Mouse (Mus musculus) liver, embryonic 15.5 days (tissue): ENCODE results near the gene Lpcat3. TPM values are rescaled to one million over a fixed set of nuclear protein-coding genes. Genes with fewer than 3 reads are reported as not detected.
A peak's percentile ranks its signal among the peaks of the same experiment; 100 is the strongest.
"Not testable (repeated sequence)": the region's sequence is repeated elsewhere in the genome, so short reads cannot be mapped to it uniquely, and the experiment has no call there.

ENCODE experiments used
- ATAC-seq: fragments of 200-750 bp; cut with Nextera tagmentation; 2 replicates; pipeline ENCODE4 v1.8.0; 2017; ENCODE audit warnings: moderate number of reproducible peaks, mild to moderate bottlenecking, moderate library complexity; ENCODE audit not compliant: insufficient read depth
- H3K27ac ChIP-seq: fragments of 300-500 bp; sonication (generic); replicated peaks from 2 replicates; pipeline ENCODE4 v1.5.1; 2015; ENCODE audit warnings: mild to moderate bottlenecking, inconsistent platforms
- H3K27me3 ChIP-seq: fragments of 300-500 bp; sonication (generic); 2 replicates; pipeline ENCODE4 v1.6.1; 2015; ENCODE audit warnings: mild to moderate bottlenecking, inconsistent platforms
- H3K36me3 ChIP-seq: fragments of 300-500 bp; sonication (generic); replicated peaks from 2 replicates; pipeline ENCODE4 v1.6.1; 2015; ENCODE audit warnings: moderate library complexity, mild to moderate bottlenecking, inconsistent platforms
- H3K4me1 ChIP-seq: fragments of 300-500 bp; sonication (generic); replicated peaks from 2 replicates; pipeline ENCODE4 v1.6.1; 2015; ENCODE audit warnings: inconsistent platforms
- H3K4me2 ChIP-seq: fragments of 300-500 bp; sonication (generic); 2 replicates; pipeline ENCODE4 v1.6.1; 2015; ENCODE audit warnings: moderate library complexity, mild to moderate bottlenecking, inconsistent platforms
- H3K4me3 ChIP-seq: fragments of 300-500 bp; sonication (generic); replicated peaks from 2 replicates; pipeline ENCODE4 v1.5.1; 2015; ENCODE audit warnings: mild to moderate bottlenecking, inconsistent platforms
- H3K9ac ChIP-seq: fragments of 300-500 bp; sonication (generic); 2 replicates; pipeline ENCODE4 v1.6.1; 2015; ENCODE audit warnings: moderate library complexity, mild to moderate bottlenecking, inconsistent platforms
- H3K9me3 ChIP-seq: fragments of 300-500 bp; sonication (generic); replicated peaks from 2 replicates; pipeline ENCODE4 v1.6.1; 2016; ENCODE audit warnings: inconsistent platforms
- WGBS: fragments of 180-500 bp; shearing (Covaris S2); methylation state at CpG from one replicate; pipeline ENCODE4 v1.1.7; 2015; ENCODE audit warnings: mixed read lengths; ENCODE audit not compliant: insufficient replicate concordance; 5-methylcytosine and 5-hydroxymethylcytosine counted together
- polyA plus RNA-seq: library from polyadenylated mRNA; unstranded; fragments of >200 nt; fragmentation: Nextera tagmentation; extraction: Ambion mirVana; gene quantifications from 2 replicates; pipeline ENCODE4 v1.2.1, GENCODE M21; 2015

Lpcat3 gene
- polyA plus RNA-seq, 1 experiment from 2014 or later, result 82.0 TPM

DNA sequence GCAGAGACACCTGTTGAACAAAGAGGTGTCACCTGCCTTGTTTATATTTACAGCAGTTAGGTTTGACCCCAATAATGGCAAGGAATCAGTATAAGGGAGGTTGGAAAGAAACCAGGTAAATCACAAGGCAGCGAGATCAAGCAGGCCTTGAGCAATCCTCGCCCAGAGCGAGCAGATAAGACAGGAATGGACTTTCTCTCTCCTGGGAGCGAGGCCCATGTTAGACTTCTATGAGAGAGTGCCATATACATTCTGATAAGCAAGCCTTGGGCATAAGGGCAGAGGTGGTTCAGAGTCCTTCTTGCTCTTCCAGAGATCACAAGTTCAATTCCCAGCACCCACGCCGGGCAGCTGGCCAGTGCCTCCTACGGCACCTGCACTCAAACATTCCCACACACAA, 15.9 kb downstream of the Lpcat3 start:
- H3K4me1 ChIP-seq, result peaks cover 65% of the 10 kb centered on the region
- 73% methylated on average over 7 of the region's 7 CpGs for WGBS
- no peaks in the 10 kb centered on the region for H3K9me3 ChIP-seq
- no peak for ATAC-seq
- no peak overlapping the region for H3K27ac ChIP-seq
- no peak overlapping the region for H3K9ac ChIP-seq
- H3K27me3 ChIP-seq, result no peaks in the 10 kb centered on the region
- peaks cover 31% of the 10 kb centered on the region for H3K36me3 ChIP-seq
- no peak overlapping the region for H3K4me2 ChIP-seq
- H3K4me3 ChIP-seq, result no peak overlapping the region

DNA sequence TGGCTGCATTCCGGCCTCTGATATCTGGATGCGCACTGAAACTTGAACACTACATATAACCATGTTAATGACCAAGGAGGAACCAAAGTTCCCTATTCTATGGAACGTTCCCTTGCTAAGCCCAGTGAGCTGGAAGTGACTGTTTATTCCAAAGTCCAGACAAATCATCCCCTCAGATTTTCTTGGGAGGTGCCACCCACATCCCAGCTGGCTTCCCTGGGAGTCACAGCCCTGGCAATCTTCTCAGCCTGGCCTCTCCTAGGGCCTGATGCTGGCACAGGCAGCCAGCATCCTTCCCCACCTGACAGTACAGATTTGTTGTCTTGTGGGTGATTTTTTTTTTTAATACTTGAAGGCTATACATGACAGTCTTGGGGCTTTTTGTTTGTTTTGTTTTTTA, 16.7 kb downstream of the Lpcat3 start:
- no peaks in the 10 kb centered on the region for H3K27me3 ChIP-seq
- 83% methylated on average over 3 of the region's 3 CpGs for WGBS
- no peak overlapping the region for H3K4me3 ChIP-seq
- no peak overlapping the region for H3K4me2 ChIP-seq
- no peaks in the 10 kb centered on the region for H3K9me3 ChIP-seq
- peaks cover 24% of the 10 kb centered on the region for H3K36me3 ChIP-seq
- no peak overlapping the region for H3K27ac ChIP-seq
- peaks cover 66% of the 10 kb centered on the region for H3K4me1 ChIP-seq
- ATAC-seq, result no peak
- no peak overlapping the region for H3K9ac ChIP-seq

DNA sequence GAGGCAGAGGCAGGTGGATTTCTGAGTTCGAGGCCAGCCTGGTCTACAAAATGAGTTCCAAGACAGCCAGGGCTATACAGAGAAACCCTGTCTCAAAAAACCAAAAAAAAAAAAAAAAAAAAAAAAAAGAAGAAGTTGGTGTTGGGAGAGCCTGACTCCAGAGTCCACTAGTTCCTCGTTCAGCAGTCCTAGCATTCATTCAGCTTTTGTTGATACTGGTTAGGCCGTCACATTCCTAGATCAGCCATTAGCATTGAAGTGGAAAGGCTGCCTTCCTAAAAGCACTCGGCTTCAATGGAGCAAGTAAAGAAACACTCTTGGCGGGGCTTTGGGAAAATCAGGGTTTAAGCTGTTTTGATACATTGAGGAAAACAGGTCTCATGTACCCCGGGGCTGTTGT, 19.5 kb downstream of the Lpcat3 start:
- H3K9me3 ChIP-seq, H3K27me3 ChIP-seq, H3K9ac ChIP-seq, ATAC-seq, H3K4me3 ChIP-seq, H3K4me2 ChIP-seq: not testable (repeated sequence)
- H3K36me3 ChIP-seq, result peaks cover 17% of the 10 kb centered on the region; the same call in 1 of the 2 replicates
- H3K4me1 ChIP-seq, result peaks cover 84% of the 10 kb centered on the region
- WGBS, result 61% methylated on average over 6 of the region's 6 CpGs
- H3K27ac ChIP-seq, result peak overlapping the region; percentile 69; the same call in 1 of the 2 replicates

DNA sequence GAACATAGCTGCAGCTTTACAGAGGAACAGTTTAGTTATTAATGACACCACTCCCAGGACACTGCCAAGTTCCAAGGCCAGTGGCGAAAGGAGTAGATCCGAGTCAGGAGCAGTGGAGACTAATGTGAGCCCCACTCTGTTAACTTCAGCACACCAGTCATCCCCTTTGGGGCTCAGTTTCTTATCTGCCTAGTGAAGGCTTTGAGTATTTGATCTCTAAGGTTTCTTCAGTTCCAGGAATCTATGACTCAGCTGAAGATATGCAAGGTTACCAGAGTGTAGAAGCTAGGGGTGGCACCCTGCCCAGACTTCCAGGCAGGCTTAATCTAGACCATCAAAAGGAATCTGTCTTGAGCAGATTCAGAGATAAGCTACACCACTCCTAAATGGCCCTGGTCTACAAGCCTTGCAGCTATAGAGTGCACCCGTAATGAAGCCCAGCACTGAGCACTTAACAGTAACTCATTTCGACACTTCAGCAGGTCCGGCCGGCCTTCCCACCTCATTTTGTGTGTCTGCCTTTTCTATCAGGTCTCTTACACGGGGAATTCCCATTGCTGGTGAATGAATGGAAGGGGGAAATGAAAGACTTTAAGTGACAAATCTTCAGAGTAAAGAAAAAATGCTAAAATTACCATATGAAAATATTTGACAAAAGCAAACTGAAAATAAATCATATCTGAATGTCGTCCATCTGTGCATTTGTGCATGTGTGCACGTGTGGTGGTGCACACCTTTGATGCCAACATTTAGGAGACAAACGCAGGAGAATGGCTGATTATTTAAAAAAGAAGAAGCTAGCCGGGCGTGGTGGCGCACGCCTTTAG, 21.0 kb downstream of the Lpcat3 start:
- no peak overlapping the region for H3K4me3 ChIP-seq
- H3K4me2 ChIP-seq, result peak overlapping the region; percentile 48
- H3K36me3 ChIP-seq, result peaks cover 15% of the 10 kb centered on the region; the same call in 1 of the 2 replicates
- no peaks in the 10 kb centered on the region for H3K9me3 ChIP-seq
- peak; percentile 87 for ATAC-seq
- peaks cover 81% of the 10 kb centered on the region for H3K4me1 ChIP-seq
- peak overlapping the region; percentile 69 for H3K27ac ChIP-seq
- 49% methylated on average over 14 of the region's 14 CpGs for WGBS
- H3K27me3 ChIP-seq, result no peaks in the 10 kb centered on the region
- H3K9ac ChIP-seq, result no peak overlapping the region

DNA sequence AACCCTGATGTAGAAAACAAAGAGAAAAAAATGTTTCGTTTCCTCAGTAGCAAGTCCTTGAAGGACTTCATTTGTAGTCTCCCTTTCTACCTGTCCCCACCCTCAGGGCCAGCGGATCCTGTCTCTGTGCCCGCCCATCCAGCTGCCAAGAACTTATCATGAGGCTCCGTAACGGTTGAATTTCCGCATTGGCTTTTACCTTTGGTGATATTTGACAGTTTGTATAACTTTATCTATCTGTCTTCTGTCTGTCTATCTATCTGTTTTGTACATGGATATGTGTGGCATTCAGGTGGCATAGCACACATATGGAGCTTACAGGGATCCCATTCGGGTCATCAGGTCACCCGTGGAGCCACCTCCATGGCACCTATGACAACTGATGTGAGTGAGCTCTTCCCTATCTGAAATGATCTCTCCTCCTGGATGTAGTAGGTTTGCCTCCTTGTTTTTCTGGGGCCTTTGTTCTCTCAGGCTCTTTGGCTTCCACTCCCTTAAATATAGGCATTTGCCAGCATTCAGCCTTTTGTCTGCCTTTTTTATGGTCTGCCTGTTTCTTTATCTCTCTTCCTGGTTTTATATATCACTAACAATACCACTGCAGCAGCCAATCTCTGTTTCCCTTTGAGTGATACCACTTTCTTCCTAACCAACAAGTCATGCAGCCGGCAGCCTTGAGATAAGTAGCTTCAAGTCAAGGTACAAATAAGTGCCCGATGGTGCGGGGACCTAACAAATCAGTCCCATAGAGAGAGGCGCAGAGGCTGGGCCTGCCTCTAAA, 23.0 kb downstream of the Lpcat3 start:
- Histone ChIP-seq H3K27ac (peak overlapping the region; percentile 61; the same call in 1 of the 2 replicates), H3K36me3 (peaks cover 13% of the 10 kb centered on the region; the same call in 1 of the 2 replicates), H3K4me3 (no peak overlapping the region), H3K4me1 (peaks cover 85% of the 10 kb centered on the region), H3K9me3 (no peaks in the 10 kb centered on the region), H3K27me3 (no peaks in the 10 kb centered on the region), H3K4me2 (peak overlapping the region; percentile 23; the same call in 1 of the 2 replicates), H3K9ac (no peak overlapping the region)
- peak; percentile 23; the same call in 1 of the 2 replicates for ATAC-seq
- WGBS, result 26% methylated on average over 12 of the region's 12 CpGs

DNA sequence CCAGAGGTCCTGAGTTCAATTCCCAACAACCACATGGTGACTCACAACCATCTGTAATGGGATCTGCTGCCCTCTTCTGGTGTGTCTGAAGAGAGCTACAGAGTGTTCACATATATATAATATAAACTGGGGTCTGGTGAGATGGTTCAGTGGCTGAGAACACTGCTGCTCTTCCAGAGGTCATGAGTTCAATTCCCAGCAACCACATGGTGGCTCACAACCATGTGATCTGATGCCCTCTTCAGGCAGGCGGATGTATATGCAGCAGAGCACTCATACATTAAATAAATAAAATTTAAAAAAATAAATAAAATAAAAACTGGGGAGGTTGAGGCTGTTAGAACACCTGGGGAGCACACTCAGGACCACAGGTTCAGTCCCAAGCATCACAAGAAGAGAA, 23.8 kb downstream of the Lpcat3 start:
- H3K36me3 ChIP-seq, H3K27ac ChIP-seq, H3K9me3 ChIP-seq, ATAC-seq, H3K9ac ChIP-seq, H3K4me3 ChIP-seq, H3K27me3 ChIP-seq, H3K4me2 ChIP-seq: not testable (repeated sequence)
- H3K4me1 ChIP-seq, result peaks cover 81% of the 10 kb centered on the region
- WGBS, result 55% methylated on average over 1 of the region's 1 CpGs

DNA sequence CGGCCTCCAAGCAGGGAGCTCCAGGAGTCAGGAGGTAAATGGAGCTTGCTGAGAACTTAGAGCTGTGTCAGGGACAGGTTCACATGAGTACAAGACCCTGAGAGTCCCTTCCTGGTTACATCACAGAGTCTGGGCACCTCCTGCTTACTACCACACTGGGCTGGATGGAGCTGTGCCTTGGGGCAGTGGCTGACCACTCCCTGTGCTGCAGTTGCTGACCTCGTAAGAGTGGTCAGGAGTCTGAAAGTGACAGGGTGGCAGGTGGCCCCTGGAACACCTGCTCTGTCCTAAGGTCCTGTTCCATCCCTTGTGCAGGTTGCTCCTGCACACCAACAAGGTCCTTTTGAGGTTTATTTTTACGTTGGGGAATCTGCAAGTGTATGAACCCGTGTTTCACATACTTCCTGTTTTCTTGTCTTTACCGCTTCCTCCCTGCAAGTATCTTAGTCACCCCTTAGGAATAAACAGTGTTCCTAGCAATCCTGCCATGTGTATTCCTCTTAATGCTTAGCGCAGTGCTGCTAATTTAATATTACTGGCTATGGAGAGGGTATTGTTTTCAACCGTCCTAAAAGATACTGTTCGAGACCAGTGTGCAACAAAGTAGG, 25.4 kb downstream of the Lpcat3 start:
- no peaks in the 10 kb centered on the region for H3K9me3 ChIP-seq
- no peak overlapping the region for H3K27ac ChIP-seq
- H3K4me1 ChIP-seq, result peaks cover 67% of the 10 kb centered on the region

DNA sequence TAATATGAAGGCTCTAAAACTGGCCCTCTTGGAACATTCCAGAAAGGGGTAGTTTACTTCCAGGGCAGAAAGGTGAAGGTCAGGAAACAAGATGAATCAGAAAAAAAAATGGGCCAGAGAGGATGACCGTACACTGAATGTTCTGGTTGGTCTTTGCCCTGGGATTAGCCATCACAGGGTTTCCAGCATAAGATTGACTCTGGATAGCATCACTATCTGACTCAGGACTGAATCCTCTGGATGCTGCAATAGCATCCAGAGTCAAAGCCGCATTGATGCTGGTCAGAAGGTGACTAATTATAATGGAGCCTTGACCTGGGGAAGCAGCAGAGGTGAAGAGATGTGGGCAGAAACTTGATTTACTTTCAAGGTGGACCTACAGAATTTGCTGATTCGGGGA, 26.2 kb downstream of the Lpcat3 start:
- Histone ChIP-seq H3K27me3 (no peaks in the 10 kb centered on the region), H3K4me3 (no peak overlapping the region), H3K36me3 (peaks cover 6% of the 10 kb centered on the region; the same call in 1 of the 2 replicates), H3K9me3 (no peaks in the 10 kb centered on the region), H3K4me1 (peaks cover 67% of the 10 kb centered on the region), H3K4me2 (no peak overlapping the region), H3K9ac (no peak overlapping the region), H3K27ac (no peak overlapping the region)
- WGBS, result 81% methylated on average over 3 of the region's 3 CpGs
- no peak for ATAC-seq

More for the DNA sequence above, 25.4 kb downstream of the Lpcat3 start:
- 55% methylated on average over 8 of the region's 8 CpGs for WGBS
- no peak overlapping the region for H3K4me3 ChIP-seq
- no peaks in the 10 kb centered on the region for H3K27me3 ChIP-seq
- no peak overlapping the region for H3K4me2 ChIP-seq
- no peak overlapping the region for H3K9ac ChIP-seq
- ATAC-seq, result no peak
- peaks cover 6% of the 10 kb centered on the region; the same call in 1 of the 2 replicates for H3K36me3 ChIP-seq

DNA sequence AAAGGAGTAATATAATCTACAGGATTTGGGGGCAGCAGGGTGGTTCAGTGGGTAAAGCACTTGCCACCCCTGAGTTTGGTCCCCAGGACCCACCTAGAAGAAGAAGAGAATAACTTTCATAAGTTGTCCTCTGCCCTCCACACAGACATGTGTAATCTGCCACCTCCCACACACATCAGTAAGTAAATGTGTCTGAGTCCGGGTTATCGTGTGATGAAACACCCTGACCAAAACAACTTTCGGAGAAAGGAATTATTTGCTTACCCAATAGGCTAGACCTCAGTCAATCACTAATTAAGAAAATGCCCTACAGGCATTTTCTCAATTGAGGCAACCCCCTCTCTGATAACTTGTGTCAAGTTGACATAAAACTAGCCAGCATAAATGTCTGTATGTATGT, 27.7 kb downstream of the Lpcat3 start:
- Histone ChIP-seq H3K4me3 (no peak overlapping the region), H3K27me3 (no peaks in the 10 kb centered on the region), H3K9me3 (no peaks in the 10 kb centered on the region), H3K4me1 (peaks cover 57% of the 10 kb centered on the region), H3K36me3 (peaks cover 9% of the 10 kb centered on the region; the same call in 1 of the 2 replicates), H3K4me2 (no peak overlapping the region), H3K9ac (no peak overlapping the region), H3K27ac (peak overlapping the region; percentile 10; the same call in 1 of the 2 replicates)
- WGBS, result 67% methylated on average over 3 of the region's 3 CpGs
- no peak; the same call in 1 of the 2 replicates for ATAC-seq

DNA sequence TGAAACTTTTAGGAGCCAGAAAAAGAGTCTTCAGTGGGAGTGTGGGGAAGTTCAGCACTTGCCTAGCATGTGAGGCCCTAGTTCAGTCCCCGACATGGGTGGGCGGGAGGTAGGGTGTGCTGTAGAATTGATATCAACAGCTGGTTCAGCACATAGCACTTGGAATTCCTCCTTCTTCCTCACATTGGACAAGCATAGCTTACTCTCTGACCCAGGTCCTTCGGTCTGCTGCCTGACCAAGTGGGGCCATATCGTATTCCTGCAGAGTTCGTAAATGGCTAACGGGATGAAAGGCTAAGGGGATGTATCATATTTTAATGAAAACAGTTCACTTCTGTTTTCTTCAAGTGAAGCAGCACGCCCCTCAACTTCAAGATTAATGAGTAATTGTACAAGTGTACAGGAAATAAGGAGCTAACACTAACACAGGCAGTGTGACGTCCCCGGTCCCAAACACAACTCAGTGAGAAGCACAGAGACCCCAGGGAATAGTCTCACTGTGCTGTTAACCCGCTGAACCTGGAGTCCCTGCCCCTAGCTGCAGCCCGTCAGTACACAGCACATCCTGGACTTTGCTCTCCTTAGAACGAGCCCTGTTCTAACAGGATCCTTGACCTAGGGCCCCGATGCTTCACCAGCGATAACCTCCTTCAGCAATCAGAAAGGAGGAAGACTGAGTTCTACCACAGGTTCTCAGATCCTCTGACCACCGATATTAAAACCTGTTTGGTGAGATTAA, 30.6 kb downstream of the Lpcat3 start:
- no peak overlapping the region for H3K27ac ChIP-seq
- H3K9ac ChIP-seq, result no peak overlapping the region
- H3K4me3 ChIP-seq, result no peak overlapping the region
- peaks cover 23% of the 10 kb centered on the region for H3K36me3 ChIP-seq
- peaks cover 31% of the 10 kb centered on the region for H3K4me1 ChIP-seq
- H3K27me3 ChIP-seq, result no peaks in the 10 kb centered on the region
- H3K9me3 ChIP-seq, result no peaks in the 10 kb centered on the region
- no peak for ATAC-seq
- 77% methylated on average over 15 of the region's 15 CpGs for WGBS
- H3K4me2 ChIP-seq, result no peak overlapping the region
